Mouse (Mus musculus) ES-E14 (cell line): ENCODE measurements at regions not wholly inside any gene's neighbourhood (a gene's known extent, or its start where the extent isn't known, plus 50 kb on each side); places are given as distances from the start of the nearest gene placed in this dataset.

ENCODE experiments used
- CHD2 ChIP-seq: IDR thresholded peaks from 2 replicates; pipeline ENCODE4 v1.6.1; 2014; ENCODE audit warnings: mild to moderate bottlenecking, low read depth, low read length, inconsistent platforms
- HCFC1 ChIP-seq: IDR thresholded peaks from 2 replicates; pipeline ENCODE4 v1.6.1; 2012; ENCODE audit warnings: low read length, inconsistent platforms, borderline replicate concordance; ENCODE audit not compliant: insufficient read depth
- ZNF384 ChIP-seq: IDR thresholded peaks from 2 replicates; pipeline ENCODE4 v1.6.1; 2012; ENCODE audit warnings: low read depth, low read length, inconsistent platforms

- TF ChIP-seq HCFC1: no peak
- no peak for TF ChIP-seq ZNF384
- TF ChIP-seq CHD2: no peak
These were observed 319.0 kb upstream of the Gm5415 start for GRCm38 (mm10) chr1:32866111-32866510.
